Mouse (Mus musculus) liver, postnatal 0 days (tissue): ENCODE data around the gene Ncor2.

Experiments
- CTCF ChIP-seq: sonication (generic); IDR thresholded peaks from 2 replicates; pipeline ENCODE4 v1.5.1; 2016; ENCODE audit warnings: antibody characterized with exemption, low read depth
- EP300 ChIP-seq: IDR thresholded peaks from 2 replicates; pipeline ENCODE4 v1.6.1; 2016; ENCODE audit warnings: antibody characterized with exemption, low read depth, mild to moderate bottlenecking

DNA sequence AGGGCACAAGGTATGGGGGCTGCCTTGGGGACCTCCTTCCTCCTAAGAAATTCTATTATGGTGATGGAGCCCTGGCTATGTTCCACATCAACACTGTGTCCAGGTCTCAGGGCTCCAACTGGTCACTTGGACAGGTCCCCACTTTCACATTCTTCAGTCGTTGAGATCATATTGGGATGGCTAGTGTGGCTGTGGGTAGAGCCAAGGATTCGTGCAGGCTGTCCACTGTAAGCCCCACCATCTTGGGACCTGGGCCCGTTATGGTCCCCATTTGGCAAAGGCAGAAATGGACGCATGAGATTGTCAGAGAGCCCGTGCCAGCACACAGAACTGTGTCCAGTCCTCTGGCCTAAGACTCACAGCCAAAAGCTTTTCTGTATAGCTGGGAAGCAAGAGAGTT lies 23.1 kb upstream of the Ncor2 start:
- no peak for TF ChIP-seq CTCF
- TF ChIP-seq EP300 = no peak
